Mouse (Mus musculus) liver, embryonic 13.5 days (tissue): ENCODE data around the gene Best1. TPM values are rescaled to one million over a fixed set of nuclear protein-coding genes. Genes with fewer than 3 reads are reported as not detected.

Experiments
- ATAC-seq: fragments of 200-750 bp; cut with Nextera tagmentation; 2 replicates; pipeline ENCODE4 v1.8.0; 2017; ENCODE audit warnings: low read depth, mild to moderate bottlenecking, moderate number of reproducible peaks, moderate library complexity
- DNase-seq: peaks from one replicate; pipeline ENCODE4 v3.0.0; 2022
- H3K27ac ChIP-seq: fragments of 300-500 bp; sonication (generic); 2 replicates; pipeline ENCODE4 v1.5.1; 2015; ENCODE audit warnings: moderate library complexity, mild to moderate bottlenecking, inconsistent platforms
- H3K27me3 ChIP-seq: fragments of 300-500 bp; sonication (generic); 2 replicates; pipeline ENCODE4 v1.6.1; 2015; ENCODE audit warnings: mild to moderate bottlenecking, inconsistent platforms
- H3K36me3 ChIP-seq: fragments of 300-500 bp; sonication (generic); 2 replicates; pipeline ENCODE4 v1.6.1; 2015; ENCODE audit warnings: mild to moderate bottlenecking, inconsistent platforms
- H3K4me1 ChIP-seq: fragments of 300-500 bp; sonication (generic); replicated peaks from 2 replicates; pipeline ENCODE4 v1.6.1; 2015; ENCODE audit warnings: inconsistent platforms
- H3K4me2 ChIP-seq: fragments of 300-500 bp; sonication (generic); 2 replicates; pipeline ENCODE4 v1.6.1; 2015; ENCODE audit warnings: inconsistent platforms, mild to moderate bottlenecking, moderate library complexity
- H3K4me3 ChIP-seq: fragments of 300-500 bp; sonication (generic); replicated peaks from 2 replicates; pipeline ENCODE4 v1.5.1; 2015; ENCODE audit warnings: mild to moderate bottlenecking, inconsistent platforms
- H3K9ac ChIP-seq: fragments of 300-500 bp; sonication (generic); 2 replicates; pipeline ENCODE4 v1.6.1; 2015; ENCODE audit warnings: mild to moderate bottlenecking, inconsistent platforms
- H3K9me3 ChIP-seq: fragments of 300-500 bp; sonication (generic); replicated peaks from 2 replicates; pipeline ENCODE4 v1.6.1; 2016; ENCODE audit warnings: inconsistent platforms
- WGBS: fragments of 180-500 bp; shearing (Covaris S2); methylation state at CpG from one replicate; pipeline ENCODE4 v1.1.7; 2015; ENCODE audit not compliant: insufficient replicate concordance; 5-methylcytosine and 5-hydroxymethylcytosine counted together
- polyA plus RNA-seq: library from polyadenylated mRNA; unstranded; fragments of >200 nt; fragmentation: Nextera tagmentation; extraction: Ambion mirVana; gene quantifications from 2 replicates; pipeline ENCODE4 v1.2.1, GENCODE M21; 2015

The Best1 gene
- polyA plus RNA-seq, 1 experiment from 2014 or later: 0.17 TPM

GRCm38 (mm10) chr19:9939841-9940240, 61.6 kb downstream of the Best1 start:
- Histone ChIP-seq H3K36me3 (no peaks in the 10 kb centered on the region), H3K4me2 (no peak overlapping the region), H3K4me3 (no peak overlapping the region), H3K4me1 (peaks cover 50% of the 10 kb centered on the region), H3K27ac (0 out of 2 replicates have a peak overlapping the region, but pooled peaks have one; percentile 13), H3K9me3 (no peaks in the 10 kb centered on the region), H3K27me3 (no peaks in the 10 kb centered on the region), H3K9ac (no peak overlapping the region)
- DNase-seq (no peak), ATAC-seq (no peak)
- 78% methylated on average over 7 of the region's 7 CpGs for WGBS

- no peaks in the 10 kb centered on the region for H3K27me3 ChIP-seq
- ATAC-seq: peak; percentile 84
- peak overlapping the region; percentile 84 for H3K27ac ChIP-seq
- H3K36me3 ChIP-seq: no peaks in the 10 kb centered on the region
- H3K4me3 ChIP-seq: peak overlapping the region; percentile 49
- peaks cover 50% of the 10 kb centered on the region for H3K4me1 ChIP-seq
- peak overlapping the region; percentile 67 for H3K9ac ChIP-seq
- peak overlapping the region; percentile 73 for H3K4me2 ChIP-seq
- H3K9me3 ChIP-seq: no peaks in the 10 kb centered on the region
- peak; percentile 69 for DNase-seq
- WGBS: 8% methylated on average over 13 of the region's 13 CpGs
Observed at GRCm38 (mm10) chr19:9938824-9939303, 62.6 kb downstream of the Best1 start.

GRCm38 (mm10) chr19:9938156-9938823, 63.1 kb downstream of the Best1 start:
- H3K4me1 ChIP-seq: peaks cover 49% of the 10 kb centered on the region
- DNase-seq (no peak), ATAC-seq (no peak)
- H3K27ac ChIP-seq: peak overlapping the region; percentile 84
- H3K9ac ChIP-seq: peak overlapping the region; percentile 67
- H3K27me3 ChIP-seq: no peaks in the 10 kb centered on the region
- 21% methylated on average over 6 of the region's 6 CpGs for WGBS
- H3K4me2 ChIP-seq: peak overlapping the region; percentile 73
- no peaks in the 10 kb centered on the region for H3K36me3 ChIP-seq
- H3K9me3 ChIP-seq: no peaks in the 10 kb centered on the region
- H3K4me3 ChIP-seq: peak overlapping the region; percentile 49

- no peaks in the 10 kb centered on the region for H3K36me3 ChIP-seq
- WGBS: 79% methylated on average over 5 of the region's 5 CpGs
- no peak overlapping the region for H3K27ac ChIP-seq
- H3K9ac ChIP-seq: peak overlapping the region; percentile 4; the same call in 1 of the 2 replicates
- 0 out of 2 replicates have a peak overlapping the region, but pooled peaks have one; percentile 73 for H3K4me2 ChIP-seq
- H3K4me1 ChIP-seq: peaks cover 41% of the 10 kb centered on the region
- no peak overlapping the region for H3K4me3 ChIP-seq
- DNase-seq (no peak), ATAC-seq (no peak)
- H3K27me3 ChIP-seq: no peaks in the 10 kb centered on the region
- H3K9me3 ChIP-seq: no peaks in the 10 kb centered on the region
Observed at GRCm38 (mm10) chr19:9937428-9937827, 64.0 kb downstream of the Best1 start.

GRCm38 (mm10) chr19:9936579-9936978, 64.9 kb downstream of the Best1 start:
- peaks cover 33% of the 10 kb centered on the region for H3K4me1 ChIP-seq
- no peak overlapping the region for H3K4me3 ChIP-seq
- H3K9me3 ChIP-seq: no peaks in the 10 kb centered on the region
- DNase-seq: no peak
- no peaks in the 10 kb centered on the region for H3K27me3 ChIP-seq
- H3K36me3 ChIP-seq: no peaks in the 10 kb centered on the region
- H3K4me2 ChIP-seq: no peak overlapping the region
- WGBS: 42% methylated on average over 5 of the region's 5 CpGs
- no peak overlapping the region; the same call in 1 of the 2 replicates for H3K27ac ChIP-seq
- no peak for ATAC-seq
- no peak overlapping the region for H3K9ac ChIP-seq

Other genes starting within 250 kb of the Best1 start
- gene Scgb2a2, start 154.1 kb downstream of the Best1 start, polyA plus RNA-seq: not detected in 2 replicates
- gene Incenp, start 102.1 kb downstream of the Best1 start, polyA plus RNA-seq: 100 and 108 TPM in 2 replicates
- 5,062 and 5,153 TPM in 2 replicates for gene Fth1, start 21.0 kb downstream of the Best1 start, polyA plus RNA-seq
- gene Rab3il1, start within 50 bp of the Best1 start, polyA plus RNA-seq: 196 and 207 TPM in 2 replicates
- 5.3 and 7.3 TPM in 2 replicates for gene Fads3, start 39.9 kb upstream of the Best1 start, polyA plus RNA-seq
- gene Fads2, start 100.1 kb upstream of the Best1 start, polyA plus RNA-seq: 66.8 and 76.0 TPM in 2 replicates
- 60.2 and 77.5 TPM in 2 replicates for gene Fads1, start 181.3 kb upstream of the Best1 start, polyA plus RNA-seq
- gene Tmem258, start 202.4 kb upstream of the Best1 start, polyA plus RNA-seq: 332 and 375 TPM in 2 replicates
- gene Fen1, start 202.5 kb upstream of the Best1 start, polyA plus RNA-seq: 190 and 208 TPM in 2 replicates
- 3.2 and 3.4 TPM in 2 replicates for gene Myrf, start 239.1 kb upstream of the Best1 start, polyA plus RNA-seq